Mouse (Mus musculus) neutrophil, adult 5-6 weeks (primary cell): ENCODE results near the gene Nck2. TPM values are rescaled to one million over a fixed set of nuclear protein-coding genes. Genes with fewer than 3 reads are reported as not detected.
"Not testable (repeated sequence)": the region's sequence is repeated elsewhere in the genome, so short reads cannot be mapped to it uniquely, and the experiment has no call there.

Source experiments
- ATAC-seq: fragments of 151-379, 151-347 bp; 2 replicates; pipeline ENCODE4 v1.8.0; 2017; ENCODE audit warnings: mild to moderate bottlenecking, moderate TSS enrichment; ENCODE audit not compliant: insufficient number of reproducible peaks, poor library complexity, low FRiP score, severe bottlenecking; ENCODE audit errors: extremely low read depth
- total RNA-seq: library from RNA; stranded (forward); fragments of 200-1000 nt; gene quantifications from 2 replicates; pipeline ENCODE4 v1.2.3, GENCODE M21; 2017

The Nck2 gene
- total RNA-seq, 1 experiment from 2014 or later = 18.2 TPM

- ATAC-seq = peak; percentile 56; the same call in 1 of the 2 replicates
These were observed 76.6 kb downstream of the Nck2 start for GRCm38 (mm10) chr1:43520989-43521371.

DNA sequence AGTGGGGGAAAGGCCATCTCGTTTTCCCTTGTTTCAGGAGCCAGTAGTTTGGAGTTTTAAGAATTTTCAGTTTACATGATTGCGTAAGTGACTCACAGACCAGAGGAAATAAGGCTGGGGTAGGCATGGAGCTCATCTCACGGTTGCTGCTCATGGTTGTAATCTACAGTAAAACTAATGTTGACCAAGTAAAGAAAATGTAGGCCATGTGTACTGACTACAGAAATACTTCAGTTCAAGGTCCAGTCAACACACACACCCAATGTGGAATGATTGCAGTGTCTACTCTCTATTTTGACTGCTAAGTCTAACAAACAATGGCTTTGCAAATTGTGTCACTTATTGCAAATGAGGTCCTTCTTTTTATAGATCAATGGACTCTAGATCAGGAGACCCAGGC is 77.1 kb downstream of the Nck2 start:
- ATAC-seq = no peak

- ATAC-seq = no peak
These were observed 77.6 kb downstream of the Nck2 start for GRCm38 (mm10) chr1:43521950-43522349.

GRCm38 (mm10) chr1:43522976-43523375 is 78.6 kb downstream of the Nck2 start:
- no peak for ATAC-seq

DNA sequence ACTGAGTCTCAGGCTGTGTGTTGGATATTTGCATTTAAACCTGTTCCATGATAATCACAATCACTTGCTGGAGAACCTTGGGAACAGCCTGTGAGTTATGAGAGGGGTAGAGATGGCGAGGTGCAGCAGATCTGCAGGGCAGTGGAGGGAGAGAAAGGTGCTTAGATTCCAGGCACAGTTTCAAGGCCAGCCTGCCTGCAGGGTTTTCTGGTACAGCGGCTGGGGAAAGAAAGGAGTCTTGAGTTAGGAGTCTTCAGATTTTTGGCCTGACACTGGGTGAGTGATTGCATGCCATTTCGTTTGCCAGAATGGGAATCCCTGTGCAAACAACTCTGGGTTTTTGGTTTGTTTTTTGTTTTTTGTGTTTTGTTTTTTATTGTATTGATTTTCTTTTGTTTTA is 80.0 kb downstream of the Nck2 start:
- ATAC-seq = no peak

- ATAC-seq = no peak
These were observed 83.9 kb downstream of the Nck2 start for GRCm38 (mm10) chr1:43528275-43528674.

- no peak for ATAC-seq
These were observed 84.7 kb downstream of the Nck2 start for GRCm38 (mm10) chr1:43529086-43529485.

- no peak for ATAC-seq
These were observed 86.1 kb downstream of the Nck2 start for GRCm38 (mm10) chr1:43530295-43531020.

DNA sequence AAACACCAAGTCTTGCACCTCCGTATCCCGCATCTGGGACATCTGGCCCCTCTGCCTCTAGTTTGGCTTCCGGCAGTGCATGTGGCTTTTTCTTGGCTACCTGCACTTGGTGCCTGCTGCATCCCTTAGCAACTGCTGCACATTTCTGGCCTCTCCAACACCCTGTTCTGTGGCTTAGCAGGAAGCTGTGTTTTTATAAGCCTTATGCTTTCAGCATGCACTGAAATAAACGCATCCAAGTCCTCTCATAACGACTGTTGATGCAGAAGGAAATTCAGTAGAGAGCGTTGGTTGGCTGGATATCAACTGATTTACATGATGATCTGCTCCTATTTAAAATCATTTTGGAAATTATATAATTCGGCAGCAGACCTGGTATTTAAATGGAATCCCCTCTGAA is 86.9 kb downstream of the Nck2 start:
- no peak for ATAC-seq

- no peak for ATAC-seq
These were observed 87.9 kb downstream of the Nck2 start for GRCm38 (mm10) chr1:43532279-43532678.

- ATAC-seq = not testable (repeated sequence)
These were observed 89.1 kb downstream of the Nck2 start for GRCm38 (mm10) chr1:43533497-43533896.

GRCm38 (mm10) chr1:43534060-43534760 is 89.8 kb downstream of the Nck2 start:
- no peak for ATAC-seq

- no peak for ATAC-seq
These were observed 91.2 kb downstream of the Nck2 start for GRCm38 (mm10) chr1:43535519-43536000.

- ATAC-seq = no peak
These were observed 91.9 kb downstream of the Nck2 start for GRCm38 (mm10) chr1:43536266-43536665.

DNA sequence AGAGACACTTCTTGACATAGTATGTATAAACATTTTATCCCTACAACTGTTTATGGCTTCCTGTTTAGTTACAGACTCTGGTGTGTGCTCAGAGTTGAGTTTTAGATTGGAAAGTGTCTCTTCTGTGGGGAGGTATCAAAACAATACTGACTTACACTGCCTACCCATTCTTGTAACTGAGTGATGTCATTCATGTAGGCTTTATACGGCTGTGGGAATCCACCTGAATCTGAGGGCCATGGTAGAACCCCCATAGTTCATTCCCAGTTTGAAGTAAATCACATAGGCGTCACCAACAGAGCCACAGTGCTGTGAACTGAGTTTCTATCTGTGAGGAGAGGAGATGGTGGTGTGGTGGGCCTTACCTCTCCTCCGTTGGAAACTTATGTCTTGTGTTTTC is 92.6 kb downstream of the Nck2 start:
- no peak for ATAC-seq

DNA sequence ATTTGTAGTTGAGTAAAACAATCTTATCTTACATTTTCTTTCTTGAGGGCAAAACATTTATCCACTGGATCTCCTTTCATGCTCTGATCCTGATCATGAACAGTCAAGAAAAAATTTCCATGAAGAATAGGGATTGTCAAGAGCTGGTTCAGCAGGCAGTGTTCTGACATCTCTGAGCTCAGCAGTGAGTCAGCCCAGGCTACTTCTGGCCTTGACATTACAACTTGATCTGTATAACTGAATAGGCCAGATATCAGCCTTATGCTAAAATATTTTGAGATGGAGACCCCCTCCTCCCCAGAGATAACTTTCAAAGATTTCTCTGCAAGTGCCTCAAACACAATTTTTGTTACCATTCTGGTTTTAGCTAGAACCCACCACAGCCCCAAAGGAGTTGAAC is 93.1 kb downstream of the Nck2 start:
- ATAC-seq = no peak

DNA sequence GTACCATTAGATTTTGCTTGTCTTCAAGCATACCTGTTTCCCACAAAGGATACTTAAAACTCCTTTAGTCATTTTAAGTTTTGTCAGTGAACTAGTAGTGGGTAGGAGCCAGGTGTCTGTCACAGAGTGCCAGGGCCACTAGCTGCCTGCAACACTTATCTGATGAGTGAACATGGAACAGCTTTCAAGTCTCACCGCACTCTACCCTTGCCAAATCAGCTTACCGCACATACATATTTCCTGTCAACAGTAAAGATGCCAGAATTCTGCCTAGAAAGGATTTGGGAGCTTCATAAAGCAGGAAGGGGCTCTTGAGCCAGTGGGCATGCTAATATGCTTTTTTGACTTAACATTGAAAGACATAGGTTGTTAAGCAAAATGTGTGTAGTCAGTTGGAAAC is 94.3 kb downstream of the Nck2 start:
- ATAC-seq = no peak

- no peak for ATAC-seq
These were observed 95.5 kb downstream of the Nck2 start for GRCm38 (mm10) chr1:43539689-43540380.

- ATAC-seq = peak; percentile 53
These were observed 98.0 kb downstream of the Nck2 start for GRCm38 (mm10) chr1:43542339-43542738.

GRCm38 (mm10) chr1:43547644-43548043 is 103.3 kb downstream of the Nck2 start:
- ATAC-seq = no peak
